Mouse (Mus musculus): ENCODE data around the gene Cntnap1.
"Not testable (repeated sequence)": the region's sequence is repeated elsewhere in the genome, so short reads cannot be mapped to it uniquely, and the experiment has no call there.

Gene Cntnap1

DNA sequence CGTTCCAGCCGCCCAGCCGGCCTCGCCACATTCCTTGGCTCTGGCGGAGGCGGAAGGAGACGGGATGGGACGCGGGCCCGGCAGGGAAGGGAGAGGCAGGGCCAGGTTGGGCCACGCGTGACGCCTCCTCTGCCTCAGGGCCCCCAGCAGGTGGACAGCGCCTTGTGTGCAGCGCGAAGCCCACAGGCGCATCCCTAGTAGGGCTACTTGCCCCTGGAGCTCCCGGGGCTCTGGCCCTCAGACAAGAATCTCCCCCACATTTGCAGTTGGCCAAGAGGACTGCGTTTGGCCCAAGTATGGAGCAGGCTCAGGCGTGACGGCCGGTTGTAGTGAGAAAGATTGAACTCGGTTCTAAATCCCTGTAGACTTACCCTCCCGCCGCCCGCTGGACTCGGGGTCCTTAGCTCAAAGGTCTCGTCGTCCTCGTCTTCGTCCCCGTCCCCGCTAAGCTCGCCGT is at the start of gene Cntnap1:
Cntnap1 (plus strand) TSS at position 170 of the 457 bp plus-strand sequence.
- DNase-seq (ENCODE audit: low read depth) = peak; percentile 77

- no peak for DNase-seq (ENCODE audit: low read depth)
These were observed 49.7 kb upstream of the Cntnap1 start for GRCm38 (mm10) chr11:101120545-101121188.

DNA sequence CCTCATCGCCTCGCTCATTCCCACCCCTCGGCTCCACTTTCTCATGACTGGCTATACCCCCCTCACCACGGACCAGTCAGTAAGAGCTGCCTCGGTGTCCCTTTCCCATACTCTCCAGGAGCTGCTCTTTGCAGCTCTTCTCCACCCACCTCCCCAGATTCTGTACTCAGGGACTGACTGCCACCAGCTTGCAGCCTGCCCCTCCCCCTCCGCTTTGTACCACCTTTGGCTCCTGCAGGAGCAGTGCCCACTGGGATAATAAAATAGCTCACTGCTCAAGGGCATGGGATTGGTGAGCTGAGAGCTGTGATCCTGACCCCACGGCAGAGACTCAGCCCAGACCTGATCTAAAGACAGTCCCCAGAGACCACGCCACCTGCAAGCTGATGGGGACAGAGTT is 45.8 kb upstream of the Cntnap1 start:
- DNase-seq (ENCODE audit: low read depth) = not testable (repeated sequence)

DNA sequence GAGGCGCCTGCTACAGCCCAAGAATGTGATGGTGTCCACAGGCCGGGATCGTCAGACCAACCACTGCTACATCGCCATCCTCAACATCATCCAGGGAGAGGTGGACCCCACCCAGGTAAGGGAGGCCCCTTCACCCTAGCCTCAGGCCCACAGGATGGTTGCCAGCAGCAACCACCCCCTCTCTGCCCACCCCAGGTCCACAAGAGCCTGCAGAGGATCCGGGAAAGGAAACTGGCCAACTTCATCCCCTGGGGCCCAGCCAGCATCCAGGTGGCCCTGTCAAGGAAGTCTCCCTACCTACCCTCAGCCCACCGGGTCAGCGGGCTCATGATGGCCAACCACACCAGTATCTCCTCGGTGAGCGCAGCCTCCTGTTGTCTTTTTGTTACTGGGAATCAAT is 45.3 kb upstream of the Cntnap1 start:
- not testable (repeated sequence) for DNase-seq (ENCODE audit: low read depth)

GRCm38 (mm10) chr11:101127075-101127474 is 43.2 kb upstream of the Cntnap1 start:
- peak; percentile 35 for DNase-seq (ENCODE audit: low read depth)

GRCm38 (mm10) chr11:101128996-101129577 is 41.2 kb upstream of the Cntnap1 start:
- DNase-seq (ENCODE audit: low read depth) = no peak

DNA sequence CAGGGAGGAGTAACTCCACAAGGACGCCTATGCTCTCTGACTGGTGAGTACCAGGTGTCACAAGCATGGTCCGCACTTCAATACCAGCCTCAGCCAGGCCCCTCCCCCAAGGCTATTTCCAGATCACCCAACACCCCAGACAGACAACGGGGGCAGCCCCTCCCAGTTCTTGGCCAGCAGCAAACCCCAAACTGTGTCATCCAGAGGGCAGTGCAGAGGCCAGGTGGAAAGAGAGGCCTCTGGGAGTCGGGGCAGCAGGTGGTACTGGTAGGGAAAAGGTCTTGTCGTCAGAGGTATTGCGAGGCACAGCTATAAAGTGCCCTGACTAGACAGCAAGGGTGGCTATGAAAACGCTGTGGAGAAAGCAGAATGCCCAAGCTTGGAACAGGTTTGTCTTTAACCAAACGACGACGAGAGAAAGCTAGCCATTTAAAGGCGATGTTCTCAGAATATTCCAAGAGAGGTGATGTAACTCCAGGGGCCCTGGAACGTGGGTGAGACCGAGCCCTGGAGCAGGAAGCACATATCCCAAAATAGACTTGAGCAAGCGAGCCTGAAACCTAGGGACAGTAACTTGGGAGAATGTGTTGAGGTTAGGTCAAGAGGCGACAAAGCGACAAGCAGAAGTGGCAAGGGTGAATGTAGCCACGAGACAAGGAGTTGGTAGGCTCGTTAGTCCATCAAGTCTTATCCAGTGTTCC is 40.1 kb upstream of the Cntnap1 start:
- DNase-seq (ENCODE audit: low read depth) = no peak

GRCm38 (mm10) chr11:101131187-101131586 is 39.1 kb upstream of the Cntnap1 start:
- no peak for DNase-seq (ENCODE audit: low read depth)

- DNase-seq (ENCODE audit: low read depth) = peak; percentile 66
These were observed 38.6 kb upstream of the Cntnap1 start for GRCm38 (mm10) chr11:101131701-101132100.

- no peak for DNase-seq (ENCODE audit: low read depth)
These were observed 37.3 kb upstream of the Cntnap1 start for GRCm38 (mm10) chr11:101133037-101133436.

- no peak for DNase-seq (ENCODE audit: low read depth)
These were observed 36.0 kb upstream of the Cntnap1 start for GRCm38 (mm10) chr11:101134217-101134865.

GRCm38 (mm10) chr11:101137000-101137399 is 33.3 kb upstream of the Cntnap1 start:
- DNase-seq (ENCODE audit: low read depth) = no peak

DNA sequence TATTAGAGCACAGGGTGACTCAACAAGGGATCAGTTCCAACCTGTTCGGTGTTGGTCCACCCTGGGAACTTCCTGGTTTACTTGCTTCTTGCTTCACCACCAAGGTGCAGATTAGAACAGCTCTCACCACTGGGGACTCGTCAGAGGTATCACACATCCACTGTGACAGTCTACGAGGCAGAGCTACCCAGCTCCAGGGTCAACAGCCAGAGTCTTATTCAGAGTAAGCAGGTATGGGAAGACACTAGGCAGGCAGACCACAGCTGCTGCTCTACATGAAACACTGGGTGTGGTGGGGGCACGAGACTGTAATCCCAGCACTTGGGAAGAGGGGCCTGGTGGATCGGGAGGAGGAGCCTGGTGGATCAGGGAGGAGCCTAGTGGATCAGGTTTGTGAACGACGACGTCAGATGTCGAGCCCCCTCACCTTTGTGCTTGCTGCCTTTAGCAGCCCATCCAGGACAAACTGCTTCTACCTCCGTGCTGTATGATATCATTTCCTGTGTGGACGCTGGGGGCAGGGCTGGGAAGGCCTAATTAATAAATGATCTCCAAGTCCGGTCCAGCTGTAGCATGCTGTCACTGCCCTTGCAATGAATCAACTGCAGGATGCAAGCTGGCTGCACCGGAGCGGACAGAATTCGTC is 31.7 kb upstream of the Cntnap1 start:
- no peak for DNase-seq (ENCODE audit: low read depth)

DNA sequence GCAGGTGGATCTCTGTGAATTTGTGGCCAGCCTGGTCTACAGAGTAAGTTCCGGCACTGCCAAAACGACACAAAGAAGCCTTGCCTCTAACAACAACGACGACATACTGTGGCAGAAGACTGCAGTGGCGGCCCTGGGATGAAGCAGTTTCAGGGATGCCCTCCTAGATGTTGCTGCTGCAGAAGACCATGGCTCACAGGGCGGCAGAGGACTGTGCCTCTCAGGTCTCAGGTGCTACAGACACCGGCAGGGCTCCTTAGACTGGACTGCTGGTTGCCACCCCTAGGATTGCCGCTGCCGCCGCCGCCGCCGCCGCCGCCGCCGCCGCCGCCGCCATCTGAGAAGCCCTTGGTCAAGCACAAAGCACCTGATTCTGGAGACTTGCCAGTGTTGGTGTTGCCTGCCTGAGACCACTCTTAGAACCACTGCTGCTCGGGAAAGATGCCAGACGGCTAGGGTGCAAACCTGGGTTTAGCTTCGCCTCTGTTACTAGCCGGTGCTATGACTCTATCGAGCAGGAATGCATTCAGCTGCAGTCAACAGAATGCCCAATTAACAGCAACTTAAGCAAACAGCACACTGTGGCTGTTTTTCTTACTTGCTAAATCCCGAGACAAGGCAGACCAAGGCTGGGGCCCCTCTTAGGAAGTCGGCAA is 30.0 kb upstream of the Cntnap1 start:
- DNase-seq (ENCODE audit: low read depth) = peak; percentile 50

DNA sequence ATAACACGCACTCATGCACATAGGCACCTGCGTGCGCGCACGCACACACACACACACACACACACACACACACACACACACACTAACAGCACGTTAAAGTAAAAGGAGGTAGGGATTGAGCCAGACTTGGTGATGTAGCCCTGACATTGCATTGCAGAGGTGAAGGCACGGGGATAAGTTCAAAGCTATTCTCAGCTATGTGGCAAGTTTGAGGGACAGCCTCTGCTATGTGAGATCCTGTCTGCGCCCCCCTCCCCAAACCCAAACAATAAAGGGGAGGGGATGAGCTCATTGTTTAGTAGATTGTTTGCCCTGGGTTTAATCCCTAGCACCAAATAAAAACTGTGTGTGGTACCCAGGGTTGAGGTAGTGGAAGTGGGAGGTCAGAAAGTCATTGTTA is 29.2 kb upstream of the Cntnap1 start:
- no peak for DNase-seq (ENCODE audit: low read depth)

DNA sequence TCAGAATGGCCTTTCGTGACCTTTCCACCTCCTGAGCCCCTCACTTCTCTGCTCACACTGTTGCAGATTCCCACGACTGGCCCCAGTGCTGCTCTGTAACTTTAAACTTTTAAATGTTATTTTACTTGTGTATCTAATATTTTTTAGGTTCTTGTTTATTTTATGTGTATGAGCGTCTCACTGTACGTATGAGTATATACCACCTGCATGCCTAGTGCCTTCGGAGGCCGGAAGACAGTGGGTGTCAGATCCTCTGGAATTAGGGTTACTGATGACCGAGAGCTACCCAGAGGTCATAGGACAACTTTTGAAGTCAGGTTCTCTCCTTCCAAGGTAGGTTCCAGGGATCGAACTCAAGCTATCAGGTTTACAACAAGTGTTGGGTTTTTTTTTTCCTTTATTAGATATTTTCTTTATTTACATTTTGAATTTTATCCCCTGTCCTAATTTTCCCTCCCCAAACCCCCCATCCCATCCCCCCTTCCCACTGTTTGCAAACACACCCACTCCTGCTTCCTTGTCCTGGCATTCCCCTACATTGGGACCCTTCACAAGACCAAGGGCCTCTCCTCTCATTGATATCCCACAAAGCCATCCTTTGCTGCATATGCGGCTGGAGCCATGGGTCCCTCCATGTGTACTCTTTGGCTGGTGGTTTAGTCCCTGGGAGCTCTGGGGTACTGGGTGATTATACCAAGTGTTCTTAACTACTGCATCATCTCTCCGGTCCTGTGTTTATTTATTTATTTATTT is 27.9 kb upstream of the Cntnap1 start:
- no peak for DNase-seq (ENCODE audit: low read depth)

DNA sequence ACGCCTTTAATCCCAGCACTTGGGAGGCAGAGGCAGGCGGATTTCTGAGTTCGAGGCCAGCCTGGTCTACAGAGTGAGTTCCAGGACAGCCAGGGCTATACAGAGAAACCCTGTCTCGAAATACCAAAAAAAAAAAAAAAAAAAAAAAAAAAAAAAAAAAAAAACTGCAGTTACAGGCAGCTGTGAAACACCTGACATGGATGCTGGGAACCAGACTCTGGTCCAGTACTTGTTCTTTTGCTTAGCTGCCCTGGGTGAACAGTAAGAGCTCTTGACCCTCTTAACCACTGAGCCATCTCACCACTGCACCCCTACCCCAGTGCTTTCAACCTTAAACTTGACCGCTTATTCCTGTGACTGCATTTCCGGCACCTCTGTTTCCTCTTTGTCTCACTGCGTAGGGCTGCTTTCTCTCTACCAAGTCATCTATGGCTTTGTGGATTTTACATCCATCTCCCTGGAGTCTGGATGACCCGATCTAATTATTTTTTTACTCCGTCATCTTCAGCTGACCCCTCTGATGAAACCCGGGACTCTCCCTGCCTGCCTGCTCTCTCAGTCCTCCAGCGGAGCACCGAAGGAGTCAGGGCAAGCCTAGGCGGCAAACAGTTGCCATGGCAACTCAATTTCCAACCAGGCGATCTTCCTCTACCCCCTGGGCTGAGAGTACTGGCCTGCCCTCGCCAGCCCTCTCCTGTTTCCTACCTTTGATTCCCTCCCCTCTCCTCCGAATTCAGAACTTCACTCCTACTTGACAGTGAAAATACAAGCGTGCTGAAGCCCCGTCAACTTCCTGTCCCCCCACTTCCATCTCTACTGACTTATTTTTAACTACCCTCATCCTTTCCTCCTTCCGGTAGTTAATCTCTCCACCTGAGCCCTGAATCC is 26.7 kb upstream of the Cntnap1 start:
- no peak for DNase-seq (ENCODE audit: low read depth)

GRCm38 (mm10) chr11:101146377-101146776 is 23.9 kb upstream of the Cntnap1 start:
- no peak for DNase-seq (ENCODE audit: low read depth)

GRCm38 (mm10) chr11:101148751-101149150 is 21.6 kb upstream of the Cntnap1 start:
- DNase-seq (ENCODE audit: low read depth) = no peak
